19 mouse cellular contexts compared by ENCODE assay signal in the genomic region with DNA sequence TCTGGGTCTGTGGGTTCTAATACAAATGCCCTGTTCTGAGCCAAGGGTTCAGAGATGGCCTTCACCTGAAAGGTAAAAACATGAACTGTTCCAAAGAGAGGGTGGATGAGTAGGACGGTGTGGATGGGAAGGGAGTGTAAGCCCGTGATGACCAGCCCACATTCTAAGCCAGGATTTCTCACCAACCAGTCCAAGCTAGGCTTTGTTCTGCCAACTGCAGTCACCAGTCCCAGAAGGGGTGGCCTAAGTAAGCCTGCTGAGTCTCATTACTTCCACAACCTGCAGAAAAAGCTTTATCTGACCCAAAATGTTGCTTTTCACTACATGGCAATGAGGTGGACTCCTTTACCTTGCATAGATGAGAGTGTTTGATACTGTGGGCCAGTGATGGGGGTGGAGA. TPM values are rescaled to one million over a fixed set of nuclear protein-coding genes. Genes with fewer than 3 reads are reported as not detected.
DNase-seq lines count a peak whose midpoint lies in the region; ATAC-seq and TF ChIP-seq lines count a peak whose summit lies in the region.
"Had no signal": no experiment of that assay in that cellular context is flagged by ENCODE, and none has a peak within 500 bp of the region (broad histone marks: within the 10 kb centered on the region; RNA-seq: fewer than 3 reads in every experiment).

No protein-coding gene starts in this region.

- H3K4me3 ChIP-seq in hindbrain, embryonic 10.5 days: peak overlapping the region; percentile 91
- H3K4me3 ChIP-seq in hindbrain, embryonic 16.5 days (ENCODE audit: low read length): no peak overlapping the region
- no peak overlapping the region for H3K4me3 ChIP-seq in cortical plate, adult 2 months (ENCODE audit: insufficient read depth, low read length)
- H3K4me3 ChIP-seq in hindbrain, embryonic 13.5 days: peak overlapping the region; percentile 80
- H3K4me3 ChIP-seq in neural tube, embryonic 12.5 days: peak overlapping the region; percentile 69
- H3K4me3 ChIP-seq: forebrain, embryonic 15.5 days; gastrocnemius, adult 2 months had no signal

- H3K4me2 ChIP-seq in hindbrain, embryonic 16.5 days (ENCODE audit: low read length): no peak overlapping the region
- H3K4me2 ChIP-seq in hindbrain, embryonic 13.5 days: peak overlapping the region; percentile 77
- peak overlapping the region; percentile 73 for H3K4me2 ChIP-seq in neural tube, embryonic 12.5 days (replicated peaks)
- H3K4me2 ChIP-seq: forebrain, embryonic 15.5 days had no signal

- intact Hi-C loops in heart, postnatal 14 days (cut with DNase I): no loop called here

- DNase-seq in hindbrain, embryonic 10.5 days (ENCODE audit: low spot score): no peak
- no peak for DNase-seq in cerebellum, postnatal 10 days
- DNase-seq in heart, postnatal 14 days: no peak
- DNase-seq: adrenal gland, postnatal 25 days; cerebellum, adult 8-10 months; gastrocnemius, adult 2 months; heart, adult 11 months; kidney, adult 2 months; kidney, postnatal 4 days; liver; lung, adult 18-20 months; lung, postnatal 36 days; thymus, adult 18-20 months had no signal

- peaks cover 95% of the 10 kb centered on the region for H3K4me1 ChIP-seq in hindbrain, embryonic 10.5 days (replicated peaks)
- peaks cover 34% of the 10 kb centered on the region for H3K4me1 ChIP-seq in hindbrain, embryonic 16.5 days (ENCODE audit: control insufficient read depth, insufficient read depth, low read depth, low read length)
- 0 out of 2 replicates have a peak, but pooled peaks cover 2% of the 10 kb centered on the region for H3K4me1 ChIP-seq in cortical plate, adult 2 months (ENCODE audit: control insufficient read depth, insufficient read depth, low read length)
- H3K4me1 ChIP-seq in hindbrain, embryonic 13.5 days (replicated peaks): peaks cover 82% of the 10 kb centered on the region
- H3K4me1 ChIP-seq in neural tube, embryonic 12.5 days: peaks cover 78% of the 10 kb centered on the region

- no peaks in the 10 kb centered on the region for H3K9me3 ChIP-seq in hindbrain, embryonic 10.5 days
- H3K9me3 ChIP-seq in hindbrain, embryonic 16.5 days (ENCODE audit: control insufficient read depth, low read length): no peaks in the 10 kb centered on the region
- no peaks in the 10 kb centered on the region for H3K9me3 ChIP-seq in hindbrain, embryonic 13.5 days
- no peaks in the 10 kb centered on the region for H3K9me3 ChIP-seq in neural tube, embryonic 12.5 days
- H3K9me3 ChIP-seq: forebrain, embryonic 15.5 days had no signal

- no peak for ATAC-seq in hindbrain, embryonic 16.5 days
- ATAC-seq in hindbrain, embryonic 13.5 days (ENCODE audit: low FRiP score): no peak
- no peak for ATAC-seq in neural tube, embryonic 12.5 days (ENCODE audit: low FRiP score, low read depth)
- ATAC-seq: forebrain, embryonic 15.5 days; Patski had no signal

- peaks cover 55% of the 10 kb centered on the region for H3K36me3 ChIP-seq in hindbrain, embryonic 10.5 days
- no peaks in the 10 kb centered on the region for H3K36me3 ChIP-seq in hindbrain, embryonic 16.5 days (ENCODE audit: control insufficient read depth, insufficient read depth, low read length)
- peaks cover 15% of the 10 kb centered on the region for H3K36me3 ChIP-seq in hindbrain, embryonic 13.5 days
- H3K36me3 ChIP-seq in neural tube, embryonic 12.5 days: peaks cover 23% of the 10 kb centered on the region

- 31% methylated on average over 2 of the region's 2 CpGs for WGBS in hindbrain, embryonic 10.5 days
- 37% methylated on average over 2 of the region's 2 CpGs for WGBS in hindbrain, embryonic 16.5 days
- 18% methylated on average over 2 of the region's 2 CpGs for WGBS in hindbrain, embryonic 13.5 days
- 26% methylated on average over 2 of the region's 2 CpGs for WGBS in neural tube, embryonic 12.5 days

- no peak for TF ChIP-seq POLR2A in cortical plate, adult 2 months (IDR thresholded peaks at IDR 0.05; ENCODE audit: extremely low read depth, insufficient read depth, low read length)

- peak overlapping the region; percentile 100 for H3K27ac ChIP-seq in hindbrain, embryonic 10.5 days
- no peak overlapping the region for H3K27ac ChIP-seq in hindbrain, embryonic 16.5 days (ENCODE audit: low read depth, low read length)
- H3K27ac ChIP-seq in cortical plate, adult 2 months (ENCODE audit: insufficient read depth, low read length): peak overlapping the region; percentile 80
- H3K27ac ChIP-seq in hindbrain, embryonic 13.5 days: peak overlapping the region; percentile 97
- peak overlapping the region; percentile 96 for H3K27ac ChIP-seq in neural tube, embryonic 12.5 days
- H3K27ac ChIP-seq: forebrain, embryonic 15.5 days; gastrocnemius, adult 2 months had no signal

- no peak for TF ChIP-seq CTCF in cortical plate, adult 2 months (IDR thresholded peaks at IDR 0.05; ENCODE audit: extremely low read depth, insufficient read depth, low read length)

- peaks cover 55% of the 10 kb centered on the region for H3K27me3 ChIP-seq in hindbrain, embryonic 10.5 days (ENCODE audit: insufficient read depth, poor library complexity, severe bottlenecking)
- H3K27me3 ChIP-seq in hindbrain, embryonic 16.5 days (replicated peaks; ENCODE audit: control insufficient read depth, insufficient read depth, low read length): no peaks in the 10 kb centered on the region
- no peaks in the 10 kb centered on the region for H3K27me3 ChIP-seq in hindbrain, embryonic 13.5 days
- H3K27me3 ChIP-seq in neural tube, embryonic 12.5 days (replicated peaks): no peaks in the 10 kb centered on the region
- H3K27me3 ChIP-seq: Patski had no signal

- no peak overlapping the region for H3K9ac ChIP-seq in hindbrain, embryonic 16.5 days (ENCODE audit: low read depth, low read length)
- peak overlapping the region; percentile 97 for H3K9ac ChIP-seq in hindbrain, embryonic 13.5 days
- peak overlapping the region; percentile 97 for H3K9ac ChIP-seq in neural tube, embryonic 12.5 days
- H3K9ac ChIP-seq: forebrain, embryonic 15.5 days had no signal

RNA-seq across cellular contexts. Expression of gene Urm1, which starts 24.2 kb away (rescaled TPM):
- polyA plus RNA-seq in hindbrain, embryonic 10.5 days (2016; fragmentation: Nextera tagmentation; extraction: Ambion mirVana): 23.8 and 25.0 TPM in 2 replicates
- polyA plus RNA-seq in hindbrain, embryonic 16.5 days (2015; fragmentation: Nextera tagmentation; extraction: Ambion mirVana): 27.4 and 31.4 TPM in 2 replicates
- 68.6 and 75.0 TPM in 2 replicates for polyA plus RNA-seq in cortical plate, adult 2 months (2012; rRNA removed)
- polyA plus RNA-seq in hindbrain, embryonic 13.5 days (2015; fragmentation: Nextera tagmentation; extraction: Ambion mirVana): 23.5 and 26.8 TPM in 2 replicates
- 17.2 and 19.2 TPM in 2 replicates for polyA plus RNA-seq in neural tube, embryonic 12.5 days (2016; fragmentation: Nextera tagmentation; extraction: Ambion mirVana)
- 10 to 100 TPM; 30.4 to 31.7 TPM for total RNA-seq in heart, postnatal 14 days (2021)

RNA-seq across cellular contexts. Expression of gene Cercam, which starts 24.8 kb away (rescaled TPM):
- 49.1 and 56.2 TPM in 2 replicates for polyA plus RNA-seq in hindbrain, embryonic 10.5 days (2016; fragmentation: Nextera tagmentation; extraction: Ambion mirVana)
- 22.6 and 25.8 TPM in 2 replicates for polyA plus RNA-seq in hindbrain, embryonic 16.5 days (2015; fragmentation: Nextera tagmentation; extraction: Ambion mirVana)
- polyA plus RNA-seq in cortical plate, adult 2 months (2012; rRNA removed): 18.4 and 21.0 TPM in 2 replicates
- polyA plus RNA-seq in hindbrain, embryonic 13.5 days (2015; fragmentation: Nextera tagmentation; extraction: Ambion mirVana): 23.8 and 24.9 TPM in 2 replicates
- 24.0 and 24.6 TPM in 2 replicates for polyA plus RNA-seq in neural tube, embryonic 12.5 days (2016; fragmentation: Nextera tagmentation; extraction: Ambion mirVana)
- total RNA-seq in heart, postnatal 14 days (2021): 10 to 100 TPM in 1 of 2 experiments, 1 to 10 TPM in 1; 9.3 to 10.3 TPM

RNA-seq across cellular contexts. Expression of gene Slc27a4, which starts 41.7 kb away (rescaled TPM):
- 18.3 and 24.7 TPM in 2 replicates for polyA plus RNA-seq in hindbrain, embryonic 10.5 days (2016; fragmentation: Nextera tagmentation; extraction: Ambion mirVana)
- 45.9 and 47.9 TPM in 2 replicates for polyA plus RNA-seq in hindbrain, embryonic 16.5 days (2015; fragmentation: Nextera tagmentation; extraction: Ambion mirVana)
- 74.2 and 77.1 TPM in 2 replicates for polyA plus RNA-seq in cortical plate, adult 2 months (2012; rRNA removed)
- 32.6 and 33.4 TPM in 2 replicates for polyA plus RNA-seq in hindbrain, embryonic 13.5 days (2015; fragmentation: Nextera tagmentation; extraction: Ambion mirVana)
- 32.7 and 34.7 TPM in 2 replicates for polyA plus RNA-seq in neural tube, embryonic 12.5 days (2016; fragmentation: Nextera tagmentation; extraction: Ambion mirVana)
- total RNA-seq in heart, postnatal 14 days (2021): 10 to 100 TPM; 20.0 to 21.7 TPM

RNA-seq across cellular contexts. Expression of gene Odf2, which starts 44.9 kb away (rescaled TPM):
- 111 and 114 TPM in 2 replicates for polyA plus RNA-seq in hindbrain, embryonic 10.5 days (2016; fragmentation: Nextera tagmentation; extraction: Ambion mirVana)
- polyA plus RNA-seq in hindbrain, embryonic 16.5 days (2015; fragmentation: Nextera tagmentation; extraction: Ambion mirVana): 61.0 and 61.2 TPM in 2 replicates
- 172 and 188 TPM in 2 replicates for polyA plus RNA-seq in cortical plate, adult 2 months (2012; rRNA removed)
- polyA plus RNA-seq in hindbrain, embryonic 13.5 days (2015; fragmentation: Nextera tagmentation; extraction: Ambion mirVana): 70.3 and 78.3 TPM in 2 replicates
- polyA plus RNA-seq in neural tube, embryonic 12.5 days (2016; fragmentation: Nextera tagmentation; extraction: Ambion mirVana): 84.0 and 98.5 TPM in 2 replicates
- 10 to 100 TPM; 24.5 to 29.1 TPM for total RNA-seq in heart, postnatal 14 days (2021)

RNA-seq across cellular contexts. Expression of gene Trub2, which starts 55.8 kb away (rescaled TPM):
- 53.2 and 59.2 TPM in 2 replicates for polyA plus RNA-seq in hindbrain, embryonic 10.5 days (2016; fragmentation: Nextera tagmentation; extraction: Ambion mirVana)
- polyA plus RNA-seq in hindbrain, embryonic 16.5 days (2015; fragmentation: Nextera tagmentation; extraction: Ambion mirVana): 32.5 and 34.2 TPM in 2 replicates
- polyA plus RNA-seq in cortical plate, adult 2 months (2012; rRNA removed): 37.6 and 40.0 TPM in 2 replicates
- polyA plus RNA-seq in hindbrain, embryonic 13.5 days (2015; fragmentation: Nextera tagmentation; extraction: Ambion mirVana): 40.0 and 43.0 TPM in 2 replicates
- polyA plus RNA-seq in neural tube, embryonic 12.5 days (2016; fragmentation: Nextera tagmentation; extraction: Ambion mirVana): 44.4 and 44.7 TPM in 2 replicates
- 10 to 100 TPM; 30.5 to 34.1 TPM for total RNA-seq in heart, postnatal 14 days (2021)

Comparison
In these comparisons a context has a peak if more than half of its experiments do, and no peak if none do; other contexts are left out.
1. H3K4me3 ChIP-seq: peak in hindbrain, embryonic 10.5 days (single experiment), hindbrain, embryonic 13.5 days (single experiment) and neural tube, embryonic 12.5 days (single experiment); none in hindbrain, embryonic 16.5 days (single experiment) and cortical plate, adult 2 months (single experiment).